Mouse (Mus musculus) myocyte (in vitro differentiated cells): ENCODE results near the gene Ostn.

Experiments
- E2F4 ChIP-seq: IDR thresholded peaks from one replicate; pipeline ENCODE4 v1.6.1; 2011; ENCODE audit warnings: mild to moderate bottlenecking, control low read depth, moderate library complexity; ENCODE audit not compliant: insufficient read depth
- POLR2A ChIP-seq: IDR thresholded peaks from one replicate; pipeline ENCODE4 v1.6.1; 2011; ENCODE audit warnings: low read depth, mild to moderate bottlenecking, control low read depth, moderate library complexity; ENCODE audit not compliant: insufficient read length
- POLR2AphosphoS2 ChIP-seq: IDR thresholded peaks from one replicate; pipeline ENCODE4 v1.6.1; 2011; ENCODE audit warnings: low read depth, control low read depth; ENCODE audit not compliant: insufficient read length

- TF ChIP-seq POLR2A (no peak), E2F4 (no peak), POLR2AphosphoS2 (no peak)
Measured at GRCm38 (mm10) chr16:27382217-27382616, 74.9 kb downstream of the Ostn start.
